Mouse (Mus musculus) cerebellum, adult 9-10 months (tissue): Measurements from ENCODE around the gene Fam222a.

Experiments
- DNase-seq: peaks from one replicate; pipeline ENCODE4 v3.0.0; 2022

The Fam222a gene

DNA sequence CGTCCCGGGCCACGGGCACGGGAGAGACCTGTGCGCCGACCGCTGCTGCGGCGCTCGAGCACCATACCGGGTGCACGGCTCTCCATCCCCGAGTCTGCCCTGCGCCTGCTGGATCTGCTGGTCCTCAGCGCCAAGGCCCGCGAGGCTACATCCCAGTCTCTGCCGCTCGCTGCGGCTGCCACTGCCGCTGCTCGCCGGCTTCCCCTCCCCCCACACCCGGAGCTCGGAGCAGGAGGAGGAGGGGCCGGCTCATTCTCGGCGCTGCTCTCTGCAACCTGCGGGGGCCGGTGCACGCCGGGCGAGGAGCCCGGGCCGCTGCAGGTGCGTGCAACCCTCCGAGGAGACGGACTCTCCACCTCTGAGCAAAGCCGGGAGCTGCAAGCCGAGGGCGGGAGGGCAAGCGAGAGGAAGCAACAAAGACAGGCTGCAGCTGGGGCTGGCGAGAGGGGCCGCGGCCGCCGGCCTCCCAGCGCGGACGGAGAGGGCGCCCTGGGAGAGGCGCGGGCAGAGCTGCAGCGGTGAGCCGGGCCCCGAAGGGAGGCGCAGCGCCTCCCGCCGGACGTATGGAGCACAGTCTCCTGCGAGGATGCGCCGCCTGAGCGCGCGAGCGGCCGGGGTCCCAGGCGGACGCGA lies at the start of gene Fam222a:
Gene Fam222a (plus strand): TSS at position 452 of the 633 bp plus-strand sequence.
- DNase-seq, result peak; percentile 72

DNA sequence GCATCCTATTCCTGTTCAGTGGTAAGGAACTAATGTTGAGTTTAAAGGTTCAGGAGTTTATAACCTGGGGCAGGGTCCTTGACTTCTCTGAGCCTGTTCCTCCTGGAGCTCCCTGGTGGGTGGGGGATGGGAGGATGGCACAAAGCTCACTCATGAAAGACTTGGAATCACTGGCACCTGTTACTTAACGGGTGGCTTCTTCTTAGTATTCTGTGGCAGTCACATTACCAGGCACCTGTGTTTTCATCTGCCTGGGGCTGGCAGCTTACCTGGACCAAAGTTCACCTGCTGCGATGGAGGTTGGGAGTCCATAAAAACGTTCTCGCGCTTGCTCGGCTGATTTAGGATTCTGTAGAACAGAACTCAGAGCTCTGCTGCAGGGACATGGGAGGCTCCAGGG lies 39.5 kb upstream of the Fam222a start:
- DNase-seq, result no peak

- DNase-seq, result no peak
Measured at GRCm38 (mm10) chr5:114530337-114530736, 37.5 kb upstream of the Fam222a start.

GRCm38 (mm10) chr5:114532055-114532454 lies 35.8 kb upstream of the Fam222a start:
- DNase-seq, result no peak

DNA sequence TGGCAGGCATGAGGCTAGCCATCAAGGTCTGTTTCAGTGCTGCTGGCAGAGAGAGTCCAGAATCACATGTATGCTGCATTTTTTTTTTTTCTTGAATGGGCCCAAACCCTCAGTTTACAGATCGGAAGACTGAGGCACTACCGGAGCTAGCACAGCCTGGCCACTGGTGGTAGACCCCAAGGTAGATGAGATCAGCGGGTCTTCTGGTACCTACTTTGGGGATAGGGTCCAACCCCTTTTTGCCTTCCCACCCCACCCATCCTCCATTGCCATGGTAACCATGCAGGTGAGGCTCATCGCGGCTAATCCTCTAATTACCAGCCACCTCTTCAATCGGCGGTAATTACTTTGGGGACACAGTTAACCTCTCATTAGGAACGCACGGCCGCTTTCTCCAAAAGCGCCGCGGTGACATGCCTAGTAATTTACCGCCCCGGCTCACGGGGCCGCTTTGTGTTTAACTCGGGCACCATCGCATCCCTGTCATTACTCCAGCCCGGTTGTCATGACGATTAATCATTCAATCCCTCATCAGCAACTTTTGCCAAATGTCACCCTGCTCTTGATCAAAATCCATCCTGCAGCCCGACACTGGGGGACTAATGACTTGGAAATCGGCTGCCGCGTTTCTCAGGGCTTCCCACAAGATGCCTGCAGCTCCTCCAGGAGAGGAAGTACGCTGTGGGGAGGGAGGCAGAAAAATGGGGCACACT lies 30.4 kb upstream of the Fam222a start:
- DNase-seq, result no peak

GRCm38 (mm10) chr5:114538021-114538405 lies 29.8 kb upstream of the Fam222a start:
- DNase-seq, result no peak

DNA sequence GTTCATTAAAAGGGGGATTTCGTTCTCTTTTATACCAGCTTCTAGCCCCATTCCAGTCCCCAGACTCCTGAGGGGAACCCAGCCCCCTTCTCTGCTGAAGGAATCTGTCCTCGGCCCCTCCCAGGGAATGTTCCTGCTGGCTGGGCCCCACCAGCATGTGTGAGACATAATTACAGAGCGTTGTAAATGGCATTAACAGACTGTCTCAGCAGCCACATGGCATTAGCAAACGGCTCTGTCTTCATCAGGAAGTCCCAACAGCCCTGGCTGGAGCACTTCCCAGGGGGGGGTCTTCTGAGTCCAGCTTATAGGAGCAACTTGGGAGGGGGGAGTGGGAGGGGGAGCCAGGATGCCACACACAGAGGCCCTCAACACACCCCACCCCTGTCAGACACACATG lies 29.1 kb upstream of the Fam222a start:
- no peak for DNase-seq

- no peak for DNase-seq
Measured at GRCm38 (mm10) chr5:114539766-114540165, 28.1 kb upstream of the Fam222a start.

- no peak for DNase-seq
Measured at GRCm38 (mm10) chr5:114541656-114542445, 26.0 kb upstream of the Fam222a start.

DNA sequence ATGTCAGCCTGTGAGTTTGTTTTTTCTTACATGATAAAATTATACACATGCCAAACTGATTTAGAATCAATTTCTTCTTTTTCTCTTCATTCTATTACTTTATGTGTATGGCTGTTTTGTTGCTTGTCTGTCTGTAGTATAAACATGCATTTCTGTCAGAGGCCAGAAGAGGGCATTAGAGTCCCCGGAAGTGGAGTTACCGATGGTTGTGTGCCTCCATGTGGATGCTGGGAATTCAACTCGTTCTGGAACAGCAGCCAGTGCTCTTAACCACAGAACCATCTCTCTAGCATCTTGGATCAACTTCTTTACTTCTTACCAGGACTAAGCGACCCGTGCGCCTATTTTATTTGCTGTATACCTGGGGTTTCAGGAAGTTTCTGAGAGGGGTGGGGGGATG lies 24.2 kb upstream of the Fam222a start:
- no peak for DNase-seq

GRCm38 (mm10) chr5:114544205-114544604 lies 23.6 kb upstream of the Fam222a start:
- no peak for DNase-seq

DNA sequence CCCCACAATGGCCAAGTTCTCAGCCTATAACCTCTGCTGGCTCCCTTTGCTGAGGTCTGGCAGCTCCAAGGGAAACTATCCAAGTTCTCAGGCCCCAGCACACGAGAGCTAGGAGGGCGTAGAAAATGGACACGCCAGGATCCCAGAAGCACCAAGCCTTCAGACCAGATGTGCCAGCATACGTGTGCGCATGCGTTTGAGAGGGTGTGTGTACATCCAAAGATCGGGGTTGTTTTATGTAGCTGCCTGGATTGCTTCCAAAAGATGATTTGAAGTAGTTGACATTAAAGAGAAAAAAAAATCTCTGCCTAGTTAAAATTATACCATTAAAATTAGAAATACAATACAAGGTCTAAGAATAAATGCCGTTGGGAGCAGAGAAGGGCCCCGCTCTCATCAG lies 22.7 kb upstream of the Fam222a start:
- no peak for DNase-seq

GRCm38 (mm10) chr5:114548976-114549375 lies 18.8 kb upstream of the Fam222a start:
- no peak for DNase-seq

DNA sequence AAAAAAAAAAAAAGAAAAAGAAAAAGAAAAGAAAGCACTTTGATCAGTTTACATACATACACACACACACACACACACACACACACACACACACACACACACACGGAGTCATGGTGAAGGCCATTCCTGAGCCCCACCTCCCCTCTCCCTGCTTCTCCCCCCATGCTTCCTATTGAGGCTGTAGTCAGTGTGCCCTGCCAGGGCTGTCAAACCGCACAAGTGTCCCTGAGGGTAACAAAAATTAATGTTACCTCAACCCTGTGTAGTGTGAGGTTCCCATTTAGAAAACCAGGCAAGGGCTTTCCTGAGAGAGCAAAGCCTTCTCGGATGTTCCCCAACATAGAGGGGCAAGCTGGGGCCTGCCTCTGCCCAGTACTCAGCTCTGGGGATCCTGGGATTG lies 18.0 kb upstream of the Fam222a start:
- no peak for DNase-seq

DNA sequence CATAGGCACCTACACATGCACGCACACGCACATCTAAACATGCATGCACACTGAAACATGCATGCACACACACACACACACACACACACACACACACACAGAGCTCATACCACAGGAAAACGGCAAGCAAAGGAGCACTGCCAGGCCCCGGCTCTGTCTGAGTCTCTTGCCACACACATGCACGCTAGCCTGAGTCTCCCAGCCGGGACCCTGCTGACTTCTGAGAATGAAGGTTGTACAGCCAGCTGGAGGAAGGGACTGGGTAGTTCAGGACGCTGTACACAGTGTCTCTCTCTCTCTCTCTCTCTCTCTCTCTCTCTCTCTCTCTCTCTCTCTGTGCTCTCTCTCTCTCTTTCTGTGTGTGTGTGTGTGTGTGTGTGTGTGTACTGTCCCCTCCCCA lies 17.4 kb upstream of the Fam222a start:
- no peak for DNase-seq

DNA sequence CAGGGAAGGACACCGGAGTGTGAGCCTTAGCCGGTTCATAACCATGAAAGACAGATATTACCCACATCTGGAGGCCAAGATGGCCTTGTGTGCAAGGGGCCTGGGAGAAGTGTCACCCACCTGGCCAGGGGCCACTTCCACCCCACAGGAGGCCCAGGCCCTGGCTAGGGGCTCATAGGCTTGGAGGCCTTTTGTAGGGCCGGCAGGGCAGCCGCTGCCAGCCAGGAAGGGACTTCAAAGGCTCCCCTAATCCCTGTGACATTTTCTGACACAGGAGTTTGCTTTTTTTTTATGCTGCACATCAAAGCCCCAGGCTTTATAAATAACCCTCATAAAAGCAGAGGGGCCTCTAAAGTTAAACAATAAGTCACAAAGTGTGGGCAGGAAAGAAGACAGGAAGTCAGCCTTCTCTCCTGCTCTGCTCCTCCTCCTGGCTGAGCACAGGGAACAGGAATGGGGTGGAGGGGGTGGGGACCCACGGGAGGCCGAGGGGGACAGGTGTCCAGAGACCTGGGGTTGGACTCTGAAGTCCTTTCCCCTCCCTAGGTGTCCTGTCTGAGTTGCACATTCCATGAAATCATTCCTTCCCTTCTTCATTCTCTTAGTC lies 16.8 kb upstream of the Fam222a start:
- DNase-seq, result no peak

- peak; percentile 17 for DNase-seq
Measured at GRCm38 (mm10) chr5:114552507-114553208, 15.2 kb upstream of the Fam222a start.

DNA sequence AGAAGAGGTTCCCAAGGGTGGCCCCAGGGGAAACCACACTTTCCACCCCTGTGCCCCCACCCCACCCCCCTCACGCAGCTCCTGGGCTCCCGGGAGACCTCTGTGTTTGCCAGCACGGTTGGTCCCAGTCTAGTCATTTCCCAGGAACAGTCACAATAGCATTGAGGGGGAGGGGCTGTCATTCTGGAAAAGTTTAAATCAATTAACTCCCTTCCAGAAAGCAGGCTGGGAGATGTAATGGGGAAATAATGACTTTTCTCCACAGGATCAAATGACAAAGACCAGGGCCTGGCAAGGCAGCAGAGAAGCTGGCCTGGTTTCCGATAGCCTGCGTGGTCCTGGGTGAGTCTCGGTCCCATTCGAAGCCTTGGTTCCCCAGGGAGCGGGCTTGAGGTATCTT lies 14.1 kb upstream of the Fam222a start:
- no peak for DNase-seq

DNA sequence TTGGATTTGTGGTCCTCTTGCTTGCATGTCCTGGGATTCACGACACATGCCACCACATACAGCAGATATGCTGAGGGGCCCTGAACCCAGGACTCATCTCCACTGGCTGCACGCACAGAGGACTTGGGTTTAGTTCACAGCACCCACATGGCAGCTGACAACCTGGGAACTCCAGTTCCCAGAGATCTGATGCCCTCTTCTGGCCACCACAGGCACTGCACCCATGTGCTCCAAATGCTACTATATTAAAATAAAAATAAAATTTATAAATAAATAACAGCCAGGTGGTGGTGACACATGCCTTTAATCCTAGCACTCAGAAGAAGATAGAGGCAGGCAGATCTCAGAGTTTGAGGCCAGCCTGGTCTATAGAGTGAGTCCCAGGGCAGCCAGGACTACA lies 12.4 kb upstream of the Fam222a start:
- DNase-seq, result no peak

DNA sequence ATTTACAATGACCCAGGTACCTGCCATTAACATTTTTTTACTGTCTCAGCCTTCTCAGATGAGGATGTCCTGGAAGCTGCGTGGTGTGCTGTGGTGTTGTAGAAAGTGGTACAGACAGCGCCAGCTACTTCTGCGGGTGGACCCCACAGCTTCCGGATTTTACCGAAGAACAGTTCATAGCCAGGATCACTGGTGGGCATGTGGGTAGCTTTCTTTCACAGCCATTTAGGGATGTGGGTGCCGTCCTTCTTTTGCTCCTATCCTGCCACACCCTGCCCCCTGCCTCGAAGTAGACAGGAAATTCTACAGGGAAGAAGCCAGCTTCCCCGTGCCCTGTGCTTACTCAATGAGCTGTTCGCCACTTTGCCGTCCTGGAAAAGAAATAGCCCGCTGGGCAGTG lies 11.7 kb upstream of the Fam222a start:
- DNase-seq, result no peak

GRCm38 (mm10) chr5:114557765-114558731 lies 9.8 kb upstream of the Fam222a start:
- no peak for DNase-seq

- no peak for DNase-seq
Measured at GRCm38 (mm10) chr5:114560533-114560936, 7.3 kb upstream of the Fam222a start.
